Mouse (Mus musculus) liver, adult 2 months (tissue): ENCODE results near the gene Grk5. TPM values are rescaled to one million over a fixed set of nuclear protein-coding genes. Genes with fewer than 3 reads are reported as not detected.

ENCODE experiments used
- DNase-seq: peaks from one replicate; pipeline ENCODE4 v3.0.0-alpha.2; 2011; ENCODE audit warnings: low read depth, low spot score; ENCODE audit errors: extremely low read depth
- H3K27ac ChIP-seq: fragments of 200-500 bp; replicated peaks from 2 replicates; pipeline ENCODE4 v1.5.1; 2012; ENCODE audit warnings: low read depth, mild to moderate bottlenecking, control low read depth, inconsistent platforms, low read length; ENCODE audit not compliant: insufficient read depth
- H3K27me3 ChIP-seq: fragments of 200-500 bp; 2 replicates; pipeline ENCODE4 v1.6.1; 2012; ENCODE audit warnings: mild to moderate bottlenecking, moderate library complexity, low read length, inconsistent platforms; ENCODE audit not compliant: control insufficient read depth, insufficient read depth
- H3K36me3 ChIP-seq: fragments of 200-500 bp; 2 replicates; pipeline ENCODE4 v1.6.1; 2012; ENCODE audit warnings: low read length, inconsistent platforms; ENCODE audit not compliant: control insufficient read depth, insufficient read depth
- H3K4me1 ChIP-seq: fragments of 200-500 bp; 2 replicates; pipeline ENCODE4 v1.6.1; 2011; ENCODE audit warnings: low read length; ENCODE audit not compliant: control insufficient read depth, insufficient read depth
- H3K4me3 ChIP-seq: fragments of 200-500 bp; 2 replicates; pipeline ENCODE4 v1.5.1; 2011; ENCODE audit warnings: low read depth, mild to moderate bottlenecking, control low read depth, low read length, moderate library complexity; ENCODE audit not compliant: insufficient read depth
- H3K79me2 ChIP-seq: fragments of 200-500 bp; 2 replicates; pipeline ENCODE4 v1.6.1; 2012; ENCODE audit warnings: inconsistent platforms, mild to moderate bottlenecking, low read length, moderate library complexity; ENCODE audit not compliant: control insufficient read depth, insufficient read depth
- H3K9ac ChIP-seq: fragments of 200-500 bp; 2 replicates; pipeline ENCODE4 v1.6.1; 2012; ENCODE audit warnings: low read depth, mild to moderate bottlenecking, control low read depth, inconsistent platforms, low read length
- CTCF ChIP-seq: fragments of 200-500 bp; IDR thresholded peaks from 2 replicates; pipeline ENCODE4 v1.5.1; 2011; ENCODE audit warnings: low read depth, low read length, control low read depth
- POLR2A ChIP-seq: fragments of 200-500 bp; IDR thresholded peaks from 2 replicates; pipeline ENCODE4 v1.6.1; 2011; ENCODE audit warnings: low read length, control low read depth; ENCODE audit not compliant: insufficient read depth; ENCODE audit errors: extremely low read depth
- WGBS: fragments of 180-500 bp; shearing (Covaris S2); methylation state at CpG from one replicate; pipeline ENCODE4 v1.1.7; 2018; 5-methylcytosine and 5-hydroxymethylcytosine counted together
- polyA plus RNA-seq: library from polyadenylated mRNA; depleted of rRNA; stranded (reverse); fragments of >200 nt; gene quantifications from 2 replicates; pipeline ENCODE4 v1.2.3, GENCODE M21; 2012
- total RNA-seq: library from RNA; depleted of rRNA; stranded (reverse); fragments of >200 nt; gene quantifications from 2 replicates; pipeline ENCODE4 v1.2.3, GENCODE M21; 2014

The Grk5 gene
- total and polyA plus RNA-seq, 2 experiments: 0.48 to 2.2 TPM

DNA sequence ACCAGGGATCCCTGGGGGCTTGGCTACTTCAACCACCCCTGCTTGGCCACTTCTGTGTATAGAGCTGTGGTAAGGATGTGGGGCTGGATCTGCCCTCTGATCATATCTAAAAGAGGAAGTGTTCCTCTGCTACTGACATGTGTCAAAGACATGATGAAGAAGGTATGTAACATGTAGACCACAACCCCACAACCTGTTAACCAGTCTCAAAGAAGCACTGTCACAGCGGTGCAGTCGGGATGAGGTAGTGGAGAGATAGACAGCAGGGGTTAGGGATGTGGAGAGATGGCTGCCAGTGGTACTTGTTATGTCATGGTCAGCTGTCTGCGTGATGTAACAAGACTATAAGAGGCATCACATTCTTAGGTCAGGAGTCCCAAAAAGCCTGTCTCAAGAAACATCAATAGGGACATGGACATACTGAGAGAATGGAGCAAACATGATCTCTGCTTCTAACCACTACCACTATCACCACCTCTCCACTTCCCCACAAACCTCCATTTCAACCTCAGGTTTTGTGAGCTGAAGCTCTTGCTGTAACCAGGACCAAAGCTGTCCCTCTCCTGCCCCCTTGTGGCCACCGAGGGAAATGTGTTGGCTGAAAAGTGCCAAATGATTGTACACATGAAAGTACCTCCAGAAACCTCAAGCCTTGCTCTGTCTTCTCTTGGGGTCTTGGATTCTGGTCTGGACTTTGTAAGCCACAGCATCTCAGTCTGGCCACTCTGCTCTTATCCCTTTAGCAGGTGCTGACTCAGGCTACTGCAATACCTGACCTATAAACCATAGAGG, 194.8 kb downstream of the Grk5 start:
- peak; percentile 68 for DNase-seq
- peaks cover 14% of the 10 kb centered on the region for H3K36me3 ChIP-seq
- 48% methylated on average over 4 of the region's 4 CpGs for WGBS
- no peak overlapping the region for H3K4me3 ChIP-seq
- no peak overlapping the region for H3K27ac ChIP-seq
- 0 out of 2 replicates have a peak, but pooled peaks cover 2% of the 10 kb centered on the region for H3K4me1 ChIP-seq
- TF ChIP-seq CTCF: peak; percentile 83
- no peak for TF ChIP-seq POLR2A
- H3K9ac ChIP-seq: no peak overlapping the region
- no peaks in the 10 kb centered on the region for H3K79me2 ChIP-seq
- no peaks in the 10 kb centered on the region for H3K27me3 ChIP-seq

- no peaks in the 10 kb centered on the region for H3K27me3 ChIP-seq
- H3K9ac ChIP-seq: no peak overlapping the region
- no peak overlapping the region for H3K4me3 ChIP-seq
- no peaks in the 10 kb centered on the region for H3K79me2 ChIP-seq
- H3K36me3 ChIP-seq: peaks cover 16% of the 10 kb centered on the region
- WGBS: 77% methylated on average over 2 of the region's 2 CpGs
- H3K27ac ChIP-seq: no peak overlapping the region
- 0 out of 2 replicates have a peak, but pooled peaks cover under 1% of the 10 kb centered on the region for H3K4me1 ChIP-seq
- no peak for DNase-seq
- no peak for TF ChIP-seq POLR2A
- no peak for TF ChIP-seq CTCF
Observed at GRCm38 (mm10) chr19:61085217-61085616, 195.7 kb downstream of the Grk5 start.

DNA sequence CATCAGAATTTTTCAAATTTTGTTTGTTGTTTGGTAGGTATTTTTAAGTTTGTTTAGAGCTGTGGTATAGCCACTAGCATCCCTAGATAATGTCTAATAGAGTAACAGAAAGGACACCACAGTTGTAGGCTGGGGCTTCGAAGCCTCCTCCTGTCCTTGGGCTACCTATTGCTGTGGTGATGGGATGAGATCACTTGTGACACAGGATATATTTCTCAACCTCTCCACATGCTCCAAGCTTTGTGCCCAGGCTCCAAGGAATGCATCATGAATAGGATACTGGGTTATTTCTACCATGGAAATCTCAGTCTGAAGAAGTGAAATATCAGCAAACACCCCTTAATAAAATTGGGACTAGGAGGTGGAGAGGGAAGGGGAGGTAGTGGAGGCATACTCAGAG, 198.2 kb downstream of the Grk5 start:
- WGBS: 97% methylated on average over 1 of the region's 1 CpGs
- Histone ChIP-seq H3K4me3 (no peak overlapping the region), H3K4me1 (no peaks in the 10 kb centered on the region), H3K79me2 (no peaks in the 10 kb centered on the region), H3K9ac (no peak overlapping the region), H3K27ac (no peak overlapping the region), H3K36me3 (peaks cover 24% of the 10 kb centered on the region), H3K27me3 (no peaks in the 10 kb centered on the region)
- no peak for DNase-seq
- TF ChIP-seq CTCF (no peak), POLR2A (no peak)

DNA sequence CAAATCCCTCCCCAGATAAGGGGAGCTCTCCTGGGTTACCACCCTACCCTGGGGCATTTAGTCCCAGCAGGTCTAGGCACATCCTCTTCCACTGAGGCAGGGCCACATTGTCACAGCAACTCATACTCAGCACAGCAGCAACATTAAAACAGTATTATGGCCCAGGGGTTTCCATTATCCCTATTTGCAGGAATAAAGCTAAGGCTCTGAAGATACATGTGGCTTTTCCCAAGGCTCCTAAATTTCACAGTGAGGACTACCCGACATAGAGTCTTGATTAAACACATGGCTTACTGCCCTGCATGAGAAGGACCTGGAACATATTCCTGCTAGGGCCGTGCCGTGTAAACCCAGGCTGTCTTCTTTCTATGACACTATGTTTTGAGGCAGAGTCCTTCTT, 199.5 kb downstream of the Grk5 start:
- no peaks in the 10 kb centered on the region for H3K27me3 ChIP-seq
- 91% methylated on average over 3 of the region's 3 CpGs for WGBS
- H3K36me3 ChIP-seq: peaks cover 27% of the 10 kb centered on the region
- H3K4me1 ChIP-seq: no peaks in the 10 kb centered on the region
- DNase-seq: no peak
- TF ChIP-seq CTCF: no peak
- no peak for TF ChIP-seq POLR2A
- H3K27ac ChIP-seq: no peak overlapping the region
- H3K79me2 ChIP-seq: no peaks in the 10 kb centered on the region
- H3K9ac ChIP-seq: no peak overlapping the region
- no peak overlapping the region for H3K4me3 ChIP-seq

- TF ChIP-seq CTCF (no peak), POLR2A (no peak)
- 95% methylated on average over 4 of the region's 4 CpGs for WGBS
- no peak for DNase-seq
- no peak overlapping the region for H3K9ac ChIP-seq
- no peaks in the 10 kb centered on the region for H3K4me1 ChIP-seq
- no peak overlapping the region for H3K4me3 ChIP-seq
- no peaks in the 10 kb centered on the region for H3K27me3 ChIP-seq
- H3K36me3 ChIP-seq: peaks cover 27% of the 10 kb centered on the region
- H3K79me2 ChIP-seq: no peaks in the 10 kb centered on the region
- H3K27ac ChIP-seq: no peak overlapping the region
Observed at GRCm38 (mm10) chr19:61090541-61090940, 201.0 kb downstream of the Grk5 start.

DNA sequence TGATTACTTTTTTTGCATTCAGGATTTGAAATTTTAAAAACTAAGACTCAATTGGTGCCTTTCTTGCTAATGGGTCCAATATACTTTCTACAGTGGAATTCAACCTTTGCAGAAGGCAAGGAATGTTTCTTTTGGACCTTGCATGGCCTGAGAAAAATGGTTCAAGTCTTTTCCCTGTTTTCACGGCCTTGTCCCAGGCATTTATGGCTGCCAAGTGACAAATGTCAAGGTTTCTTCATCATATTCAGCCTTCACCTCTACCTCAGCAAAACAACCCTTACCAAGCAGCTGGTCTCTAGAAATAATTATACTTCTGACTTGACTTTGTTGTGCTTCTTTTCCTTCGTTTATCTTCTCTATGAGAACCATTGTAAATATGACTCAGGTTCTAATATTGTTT, 207.2 kb downstream of the Grk5 start:
- no peaks in the 10 kb centered on the region for H3K79me2 ChIP-seq
- TF ChIP-seq POLR2A: no peak
- no peak for TF ChIP-seq CTCF
- H3K4me3 ChIP-seq: no peak overlapping the region
- no peaks in the 10 kb centered on the region for H3K27me3 ChIP-seq
- H3K27ac ChIP-seq: no peak overlapping the region
- peaks cover 5% of the 10 kb centered on the region; the same call in 1 of the 2 replicates for H3K36me3 ChIP-seq
- 84% methylated on average over 2 of the region's 2 CpGs for WGBS
- no peak overlapping the region for H3K9ac ChIP-seq
- H3K4me1 ChIP-seq: no peaks in the 10 kb centered on the region; the same call in 1 of the 2 replicates
- no peak for DNase-seq
